Mouse (Mus musculus): ENCODE data around the gene Ankrd11. TPM values are rescaled to one million over a fixed set of nuclear protein-coding genes. Genes with fewer than 3 reads are reported as not detected.
"Not testable (repeated sequence)": the region's sequence is repeated elsewhere in the genome, so short reads cannot be mapped to it uniquely, and the experiment has no call there.

The Ankrd11 gene
- total RNA-seq, 2 experiments from 2014 or later = 165 to 176 TPM

DNA sequence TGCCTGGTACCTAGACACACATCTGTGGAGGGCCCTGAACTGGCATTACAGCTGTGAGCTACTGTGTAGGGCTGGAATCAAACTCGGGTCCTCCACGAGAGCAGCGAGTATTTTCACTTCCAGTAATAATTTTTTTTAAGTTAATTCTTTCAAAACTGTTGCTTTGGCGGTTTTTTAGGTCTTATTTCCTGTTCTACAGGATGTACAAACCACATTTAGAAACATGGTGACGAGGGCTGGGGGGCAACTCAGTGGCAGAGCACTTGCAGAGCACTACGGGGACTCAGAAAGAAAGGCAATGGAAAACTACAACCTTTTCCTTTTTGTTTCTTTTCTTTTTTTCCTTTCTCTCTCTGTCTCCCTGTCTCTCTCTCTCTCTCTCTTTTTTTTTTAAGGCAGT is 7.9 kb downstream of the Ankrd11 start:
- no peak for DNase-seq (ENCODE audit: low spot score in 2 of 2)

GRCm38 (mm10) chr8:123033431-123033830 is 8.6 kb downstream of the Ankrd11 start:
- DNase-seq (ENCODE audit: low spot score in 2 of 2) = no peak

More for the DNA sequence above, 7.9 kb downstream of the Ankrd11 start:
- no peak for TF ChIP-seq CTCF (conservative IDR thresholded peaks at IDR 0.05)
- peak overlapping the region; percentile 0; the same call in 1 of the 2 replicates for H3K27ac ChIP-seq
- no peak overlapping the region for H3K4me3 ChIP-seq

DNA sequence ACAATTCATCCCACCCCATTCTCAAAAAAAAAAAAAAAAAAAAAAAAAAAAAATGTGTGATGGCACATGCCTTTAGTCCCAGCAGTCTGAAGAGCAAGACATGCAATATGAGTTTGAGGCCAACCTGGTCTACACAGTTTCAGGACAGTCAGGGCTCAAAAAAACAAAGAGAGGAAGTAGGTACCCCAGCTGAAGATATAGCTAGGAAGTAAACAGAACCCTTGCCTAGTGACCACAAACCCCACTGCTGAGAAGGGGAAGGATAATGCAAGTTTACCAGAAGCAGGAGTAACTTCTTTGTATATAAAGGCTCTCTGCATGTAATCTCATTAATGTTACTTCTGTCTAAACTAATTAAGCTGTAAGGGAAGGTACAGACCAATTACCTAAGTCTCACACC is 9.3 kb downstream of the Ankrd11 start:
- no peak for TF ChIP-seq CTCF (conservative IDR thresholded peaks at IDR 0.05)
- no peak overlapping the region for H3K27ac ChIP-seq
- no peak overlapping the region for H3K4me3 ChIP-seq
- no peak for DNase-seq (ENCODE audit: low spot score in 2 of 2)

More at GRCm38 (mm10) chr8:123033431-123033830, 8.6 kb downstream of the Ankrd11 start:
- no peak for TF ChIP-seq CTCF (conservative IDR thresholded peaks at IDR 0.05)
- no peak overlapping the region for H3K27ac ChIP-seq
- H3K4me3 ChIP-seq = no peak overlapping the region

GRCm38 (mm10) chr8:123031321-123031978 is 10.6 kb downstream of the Ankrd11 start:
- no peak for DNase-seq (ENCODE audit: low spot score in 2 of 2)
- no peak overlapping the region for H3K4me3 ChIP-seq
- no peak overlapping the region for H3K27ac ChIP-seq
- no peak for TF ChIP-seq CTCF (conservative IDR thresholded peaks at IDR 0.05)

DNA sequence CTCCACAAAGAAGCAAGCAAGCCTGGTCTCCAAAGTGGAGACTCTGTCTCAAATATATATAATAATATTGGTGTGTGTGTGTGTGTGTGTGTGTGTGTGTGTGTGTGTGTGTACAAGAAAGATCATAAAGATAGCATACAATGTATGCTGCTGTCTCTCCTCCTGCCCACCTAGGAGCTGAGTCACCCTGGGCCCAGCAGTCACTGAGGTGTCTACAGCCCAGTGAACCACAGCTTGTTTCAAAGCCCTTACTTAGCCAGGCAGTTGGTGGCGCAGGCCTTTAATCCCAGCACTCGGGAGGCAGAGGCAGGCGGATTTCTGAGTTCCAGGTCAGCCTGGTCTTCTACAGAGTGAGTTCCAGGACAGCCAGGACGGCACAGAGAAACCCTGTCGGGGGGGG is 12.0 kb downstream of the Ankrd11 start:
- not testable (repeated sequence) for DNase-seq (ENCODE audit: low spot score in 2 of 2); H3K27ac ChIP-seq; H3K4me3 ChIP-seq

- Histone ChIP-seq H3K27ac (no peak overlapping the region), H3K4me3 (no peak overlapping the region)
- DNase-seq (ENCODE audit: low spot score in 2 of 2) = no peak
- no peak for TF ChIP-seq CTCF (conservative IDR thresholded peaks at IDR 0.05)
These were observed 14.3 kb downstream of the Ankrd11 start for GRCm38 (mm10) chr8:123027786-123028185.

GRCm38 (mm10) chr8:123025951-123026351 is 16.1 kb downstream of the Ankrd11 start:
- no peak for DNase-seq (ENCODE audit: low spot score in 2 of 2)
- H3K4me3 ChIP-seq = no peak overlapping the region
- peak overlapping the region; percentile 11; the same call in 1 of the 2 replicates for H3K27ac ChIP-seq
- TF ChIP-seq CTCF (conservative IDR thresholded peaks at IDR 0.05) = no peak

- no peak for TF ChIP-seq CTCF (conservative IDR thresholded peaks at IDR 0.05)
- no peak for DNase-seq (ENCODE audit: low spot score in 2 of 2)
- H3K27ac ChIP-seq = no peak overlapping the region
- no peak overlapping the region for H3K4me3 ChIP-seq
These were observed 17.9 kb downstream of the Ankrd11 start for GRCm38 (mm10) chr8:123024226-123024625.

- no peak overlapping the region for H3K27ac ChIP-seq
- DNase-seq (ENCODE audit: low spot score in 2 of 2) = no peak
- TF ChIP-seq CTCF (conservative IDR thresholded peaks at IDR 0.05) = no peak
- no peak overlapping the region for H3K4me3 ChIP-seq
These were observed 19.4 kb downstream of the Ankrd11 start for GRCm38 (mm10) chr8:123022727-123023126.

GRCm38 (mm10) chr8:123021259-123021658 is 20.8 kb downstream of the Ankrd11 start:
- Histone ChIP-seq H3K4me3 (no peak overlapping the region), H3K27ac (no peak overlapping the region)
- no peak for TF ChIP-seq CTCF (conservative IDR thresholded peaks at IDR 0.05)
- no peak for DNase-seq (ENCODE audit: low spot score in 2 of 2)

DNA sequence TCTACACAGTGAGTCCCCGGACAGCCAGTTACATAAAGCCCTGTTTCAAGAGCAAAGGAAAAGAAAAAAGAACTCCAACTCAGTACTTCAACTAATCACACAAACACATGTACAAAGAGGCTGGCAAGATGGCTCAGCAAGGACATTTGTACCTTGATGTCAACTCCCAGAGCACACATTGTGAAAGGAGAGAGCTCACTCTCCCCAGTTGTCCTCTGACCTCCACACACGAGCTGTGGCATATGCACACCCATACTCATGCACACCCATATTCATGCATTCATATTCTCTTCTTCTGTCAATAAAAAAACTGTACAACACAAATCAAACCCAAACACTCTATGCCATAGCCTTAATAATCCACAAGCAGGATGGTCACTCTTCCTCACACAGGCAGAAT is 21.2 kb downstream of the Ankrd11 start:
- TF ChIP-seq CTCF (conservative IDR thresholded peaks at IDR 0.05) = no peak
- no peak for DNase-seq (ENCODE audit: low spot score in 2 of 2)

DNA sequence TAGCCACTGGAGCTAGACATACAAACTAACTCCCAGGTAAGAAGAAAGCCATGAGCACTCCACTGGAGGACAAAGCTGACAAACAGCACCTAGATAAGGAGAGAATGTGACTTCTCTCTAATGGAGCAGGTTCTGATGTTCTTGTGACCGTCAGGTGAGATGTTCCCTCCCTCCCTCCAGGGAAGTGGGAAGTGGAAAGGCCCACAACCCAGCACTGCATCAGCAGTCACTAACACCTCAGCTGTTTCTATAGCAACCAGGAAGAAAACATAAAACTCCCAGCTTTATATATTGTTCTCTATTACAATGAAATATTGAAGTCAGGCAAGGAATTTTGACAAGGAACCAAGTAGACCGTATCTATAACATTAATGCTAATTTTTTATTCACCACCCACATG is 22.0 kb downstream of the Ankrd11 start:
- no peak for DNase-seq (ENCODE audit: low spot score in 2 of 2)
- Histone ChIP-seq H3K4me3 (no peak overlapping the region), H3K27ac (no peak overlapping the region)
- TF ChIP-seq CTCF (conservative IDR thresholded peaks at IDR 0.05) = no peak

More for the DNA sequence above, 21.2 kb downstream of the Ankrd11 start:
- Histone ChIP-seq H3K4me3 (no peak overlapping the region), H3K27ac (no peak overlapping the region)

DNA sequence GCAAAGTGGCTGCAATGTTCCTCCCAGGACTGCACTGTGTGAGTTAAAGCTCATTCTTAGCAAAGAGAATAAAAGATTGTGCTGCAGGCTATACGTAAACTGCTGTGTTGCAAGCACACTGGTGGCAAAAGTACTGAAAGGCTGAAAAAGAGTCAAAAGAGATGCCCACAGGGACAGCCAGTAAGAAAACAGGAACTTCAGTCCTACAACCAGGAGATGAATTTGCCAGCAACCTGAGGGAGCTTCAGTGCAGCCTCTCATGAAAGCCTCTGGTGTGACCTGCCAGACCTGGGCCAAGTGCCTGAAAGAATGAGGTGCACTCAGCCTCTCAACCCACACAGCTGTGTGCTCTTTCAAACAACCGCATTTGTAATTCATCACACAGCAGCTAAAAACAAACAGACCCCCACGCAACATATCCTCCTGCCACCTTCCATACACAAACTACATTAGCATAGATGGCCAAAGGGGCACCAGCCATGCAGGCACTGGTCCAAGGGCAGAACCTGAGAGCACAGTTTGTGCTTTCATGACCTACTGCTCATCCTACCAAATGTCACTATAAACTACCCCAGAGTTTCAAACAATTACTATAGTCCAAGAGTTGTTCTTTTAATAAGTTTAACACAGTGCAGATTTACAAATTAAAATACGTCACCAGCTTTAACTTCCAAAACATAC is 23.5 kb downstream of the Ankrd11 start:
- peak overlapping the region; percentile 19; the same call in 1 of the 2 replicates for H3K27ac ChIP-seq
- no peak overlapping the region for H3K4me3 ChIP-seq
- TF ChIP-seq CTCF (conservative IDR thresholded peaks at IDR 0.05) = no peak
- no peak for DNase-seq (ENCODE audit: low spot score in 2 of 2)

DNA sequence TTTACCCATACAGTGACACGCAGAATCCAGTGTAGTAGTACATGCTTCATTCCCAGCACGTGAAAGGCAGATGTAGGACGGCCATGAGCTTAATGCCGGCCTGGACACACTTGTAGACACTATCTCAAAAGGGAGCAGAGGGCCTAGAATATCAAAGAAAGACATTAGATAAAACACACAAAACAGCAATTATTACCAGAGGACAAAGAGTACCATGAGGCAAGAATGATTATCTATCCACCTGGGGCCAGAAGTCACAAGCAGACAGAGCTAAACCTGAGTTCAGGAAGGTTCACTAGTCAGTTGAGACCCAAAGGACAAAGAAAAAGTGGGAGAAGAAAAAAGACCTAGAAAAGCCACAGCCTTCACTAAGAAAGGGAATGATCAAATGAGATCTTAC is 24.9 kb downstream of the Ankrd11 start:
- no peak for DNase-seq (ENCODE audit: low spot score in 2 of 2)
- Histone ChIP-seq H3K4me3 (no peak overlapping the region), H3K27ac (no peak overlapping the region)
- TF ChIP-seq CTCF (conservative IDR thresholded peaks at IDR 0.05) = no peak
